Mouse (Mus musculus): ENCODE data around the gene Ano2. TPM values are rescaled to one million over a fixed set of nuclear protein-coding genes. Genes with fewer than 3 reads are reported as not detected.

Gene Ano2
- polyA plus RNA-seq, 1 experiment: not detected

DNA sequence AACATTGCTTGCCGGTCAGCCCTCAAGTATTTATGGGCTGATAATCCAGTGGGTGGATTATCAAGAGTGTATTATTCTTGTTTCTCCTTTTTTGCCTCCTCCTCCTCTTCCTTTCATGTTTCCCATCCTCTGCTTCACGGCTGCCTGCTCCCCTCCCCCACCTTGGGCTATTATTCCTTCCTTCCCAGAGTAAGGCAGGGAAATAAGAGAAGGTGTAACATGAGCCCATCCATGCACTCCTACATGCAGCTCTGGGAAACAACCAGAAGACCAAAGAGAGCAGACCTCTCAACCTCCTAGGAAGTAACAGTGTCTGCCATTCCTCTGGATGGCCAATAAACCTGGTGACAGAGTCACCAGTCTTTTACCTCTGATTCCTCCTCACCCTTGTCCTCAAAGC is 311.6 kb downstream of the Ano2 start:
- Histone ChIP-seq H3K4me3 (ENCODE audit: insufficient read depth, poor library complexity, severe bottlenecking) (no peak overlapping the region), H3K27me3 (ENCODE audit: control insufficient read depth, insufficient read depth, insufficient read length) (no peaks in the 10 kb centered on the region), H3K36me3 (ENCODE audit: control insufficient read depth, insufficient read depth) (no peaks in the 10 kb centered on the region), H3K79me3 (ENCODE audit: low read depth) (no peaks in the 10 kb centered on the region), H3ac (ENCODE audit: control insufficient read depth, insufficient read length, low read depth) (no peak overlapping the region), H3K79me2 (ENCODE audit: control insufficient read depth, insufficient read depth) (no peaks in the 10 kb centered on the region)
- TF ChIP-seq CEBPB (IDR thresholded peaks at IDR 0.05; ENCODE audit: low read depth): no peak
- no peak for TF ChIP-seq FOSL1 (IDR thresholded peaks at IDR 0.05; ENCODE audit: insufficient read depth, low read length, poor library complexity, severe bottlenecking)
- no peak for TF ChIP-seq MYOD1 (IDR thresholded peaks at IDR 0.05; ENCODE audit: control insufficient read depth, insufficient read length, low read depth)
- no peak for TF ChIP-seq MAX (IDR thresholded peaks at IDR 0.05)
- no peak for TF ChIP-seq MYOG (IDR thresholded peaks at IDR 0.05; ENCODE audit: control insufficient read depth, extremely low read depth, insufficient read length)
- no peak for TF ChIP-seq CTCF (IDR thresholded peaks at IDR 0.05; ENCODE audit: control insufficient read depth, insufficient read depth, insufficient read length)
- no peak for TF ChIP-seq USF1 (IDR thresholded peaks at IDR 0.05; ENCODE audit: low read depth)

DNA sequence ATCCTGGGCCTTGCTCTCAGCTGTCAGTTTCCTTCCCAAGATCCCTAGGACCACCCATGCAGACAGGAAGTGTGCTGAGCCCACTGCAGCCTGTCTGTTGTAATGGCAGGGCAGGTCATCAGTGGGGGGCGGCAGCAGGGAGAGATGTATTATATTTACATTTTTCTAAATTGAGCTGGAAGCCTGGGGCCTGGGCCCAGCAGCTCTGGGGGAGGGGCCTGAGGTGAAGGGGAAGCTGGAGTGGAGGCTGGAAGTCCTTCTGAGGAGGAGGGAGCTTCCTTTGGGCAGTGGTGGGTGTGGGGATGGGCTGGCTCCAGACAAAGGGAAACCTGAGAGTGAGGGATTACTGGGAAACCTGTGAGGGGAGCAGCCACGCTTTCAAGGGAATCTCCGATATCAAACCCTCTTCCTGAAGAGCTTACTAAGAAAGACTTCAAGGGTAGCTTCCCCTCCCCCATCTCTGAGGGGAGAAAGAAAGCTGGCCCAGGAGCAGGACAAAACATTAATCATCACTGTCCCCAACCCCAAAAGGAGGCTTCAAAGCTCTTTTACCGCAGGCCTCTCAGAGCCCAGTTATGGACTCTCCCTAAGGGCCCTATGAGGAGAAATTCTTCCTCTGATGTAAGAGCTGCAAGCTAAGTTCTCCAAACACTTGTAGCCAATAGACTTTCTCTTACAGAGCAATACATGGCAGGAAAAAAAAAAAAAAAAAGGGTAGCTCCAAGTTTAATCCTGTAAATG is 313.0 kb downstream of the Ano2 start:
- TF ChIP-seq MYOG (IDR thresholded peaks at IDR 0.05; ENCODE audit: control insufficient read depth, extremely low read depth, insufficient read length): no peak
- no peak for TF ChIP-seq CEBPB (IDR thresholded peaks at IDR 0.05; ENCODE audit: low read depth)
- no peak for TF ChIP-seq MYOD1 (IDR thresholded peaks at IDR 0.05; ENCODE audit: control insufficient read depth, insufficient read length, low read depth)
- TF ChIP-seq USF1 (IDR thresholded peaks at IDR 0.05; ENCODE audit: low read depth): no peak
- TF ChIP-seq MAX (IDR thresholded peaks at IDR 0.05): no peak
- no peak for TF ChIP-seq FOSL1 (IDR thresholded peaks at IDR 0.05; ENCODE audit: insufficient read depth, low read length, poor library complexity, severe bottlenecking)
- no peak for TF ChIP-seq CTCF (IDR thresholded peaks at IDR 0.05; ENCODE audit: control insufficient read depth, insufficient read depth, insufficient read length)
- Histone ChIP-seq H3K79me3 (ENCODE audit: low read depth) (no peaks in the 10 kb centered on the region), H3K36me3 (ENCODE audit: control insufficient read depth, insufficient read depth) (no peaks in the 10 kb centered on the region), H3ac (ENCODE audit: control insufficient read depth, insufficient read length, low read depth) (no peak overlapping the region), H3K79me2 (ENCODE audit: control insufficient read depth, insufficient read depth) (no peaks in the 10 kb centered on the region), H3K4me3 (ENCODE audit: insufficient read depth, poor library complexity, severe bottlenecking) (no peak overlapping the region), H3K27me3 (ENCODE audit: control insufficient read depth, insufficient read depth, insufficient read length) (no peaks in the 10 kb centered on the region)

DNA sequence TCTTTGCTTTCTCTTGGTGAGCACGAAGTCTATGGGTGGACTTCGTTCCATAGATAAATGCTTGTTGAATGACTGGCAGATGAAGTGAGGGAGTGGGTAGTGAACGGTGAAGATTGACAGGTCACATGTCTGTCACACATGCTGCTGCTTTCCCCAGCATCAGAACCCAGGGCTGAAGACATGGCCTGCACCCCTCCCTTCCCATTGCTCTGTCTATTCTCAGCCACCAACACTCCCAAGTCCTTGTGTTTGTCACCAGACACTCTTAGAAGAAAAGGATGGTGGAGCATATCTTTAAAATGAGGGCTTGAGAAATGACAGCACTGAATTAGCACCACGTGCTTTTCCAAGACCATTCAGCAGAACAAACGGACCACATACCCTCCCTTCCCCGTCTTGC is 316.4 kb downstream of the Ano2 start:
- H3K79me2 ChIP-seq (ENCODE audit: control insufficient read depth, insufficient read depth): no peaks in the 10 kb centered on the region
- H3K36me3 ChIP-seq (ENCODE audit: control insufficient read depth, insufficient read depth): no peaks in the 10 kb centered on the region
- no peak overlapping the region for H3K4me3 ChIP-seq (ENCODE audit: insufficient read depth, poor library complexity, severe bottlenecking)
- H3K79me3 ChIP-seq (ENCODE audit: low read depth): no peaks in the 10 kb centered on the region
- no peak for TF ChIP-seq CTCF (IDR thresholded peaks at IDR 0.05; ENCODE audit: control insufficient read depth, insufficient read depth, insufficient read length)
- TF ChIP-seq USF1 (IDR thresholded peaks at IDR 0.05; ENCODE audit: low read depth): no peak
- TF ChIP-seq MAX (IDR thresholded peaks at IDR 0.05): no peak
- TF ChIP-seq CEBPB (IDR thresholded peaks at IDR 0.05; ENCODE audit: low read depth): no peak
- TF ChIP-seq MYOD1 (IDR thresholded peaks at IDR 0.05; ENCODE audit: control insufficient read depth, insufficient read length, low read depth): no peak
- TF ChIP-seq FOSL1 (IDR thresholded peaks at IDR 0.05; ENCODE audit: insufficient read depth, low read length, poor library complexity, severe bottlenecking): no peak
- TF ChIP-seq MYOG (IDR thresholded peaks at IDR 0.05; ENCODE audit: control insufficient read depth, extremely low read depth, insufficient read length): no peak
- no peaks in the 10 kb centered on the region for H3K27me3 ChIP-seq (ENCODE audit: control insufficient read depth, insufficient read depth, insufficient read length)
- no peak overlapping the region for H3ac ChIP-seq (ENCODE audit: control insufficient read depth, insufficient read length, low read depth)

DNA sequence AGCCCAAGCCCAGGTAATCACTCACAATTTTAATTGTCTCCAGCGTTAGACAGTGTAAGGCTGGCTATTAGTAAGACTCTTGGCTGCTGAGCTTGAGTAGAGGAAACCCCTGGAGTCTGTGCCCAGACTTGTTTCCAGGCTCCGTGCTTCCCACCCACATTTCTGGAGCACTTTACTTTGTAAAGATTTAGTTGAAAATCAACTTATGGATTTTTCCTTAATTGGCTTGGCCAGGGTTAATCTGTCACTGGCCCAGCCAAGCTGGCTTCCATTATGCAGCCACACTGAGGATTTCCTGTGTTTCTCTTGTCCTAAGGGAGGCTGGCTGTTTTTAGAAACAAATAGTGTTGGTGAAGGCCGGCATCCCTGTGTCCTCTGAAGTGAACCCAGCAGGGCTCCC is 318.9 kb downstream of the Ano2 start:
- Histone ChIP-seq H3K79me3 (ENCODE audit: low read depth) (no peaks in the 10 kb centered on the region), H3ac (ENCODE audit: control insufficient read depth, insufficient read length, low read depth) (no peak overlapping the region), H3K36me3 (ENCODE audit: control insufficient read depth, insufficient read depth) (no peaks in the 10 kb centered on the region), H3K27me3 (ENCODE audit: control insufficient read depth, insufficient read depth, insufficient read length) (no peaks in the 10 kb centered on the region), H3K79me2 (ENCODE audit: control insufficient read depth, insufficient read depth) (no peaks in the 10 kb centered on the region), H3K4me3 (ENCODE audit: insufficient read depth, poor library complexity, severe bottlenecking) (no peak overlapping the region)
- TF ChIP-seq USF1 (IDR thresholded peaks at IDR 0.05; ENCODE audit: low read depth) (no peak), MYOG (IDR thresholded peaks at IDR 0.05; ENCODE audit: control insufficient read depth, extremely low read depth, insufficient read length) (no peak), MAX (IDR thresholded peaks at IDR 0.05) (no peak), MYOD1 (IDR thresholded peaks at IDR 0.05; ENCODE audit: control insufficient read depth, insufficient read length, low read depth) (no peak), CTCF (IDR thresholded peaks at IDR 0.05; ENCODE audit: control insufficient read depth, insufficient read depth, insufficient read length) (no peak), FOSL1 (IDR thresholded peaks at IDR 0.05; ENCODE audit: insufficient read depth, low read length, poor library complexity, severe bottlenecking) (no peak), CEBPB (IDR thresholded peaks at IDR 0.05; ENCODE audit: low read depth) (no peak)

DNA sequence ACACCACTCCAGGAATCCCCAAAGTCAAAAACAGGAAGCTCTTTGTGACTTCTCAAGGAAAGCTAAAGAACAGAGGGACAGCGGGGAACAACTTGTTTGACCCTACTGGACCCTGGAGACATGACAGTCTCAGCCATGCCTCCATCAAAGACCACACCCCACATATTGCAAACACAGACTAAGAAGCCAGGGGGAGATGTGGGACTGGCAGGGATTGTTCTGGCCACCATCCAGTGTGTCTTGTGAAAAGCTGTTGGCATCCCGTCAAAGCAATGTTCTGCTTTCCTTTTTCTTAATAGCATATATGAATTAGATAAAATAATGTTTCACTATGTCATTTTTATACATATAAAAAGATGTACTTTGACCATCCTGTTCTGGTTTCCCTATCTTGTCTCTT is 326.8 kb downstream of the Ano2 start:
- Histone ChIP-seq H3K27me3 (ENCODE audit: control insufficient read depth, insufficient read depth, insufficient read length) (no peaks in the 10 kb centered on the region), H3K79me2 (ENCODE audit: control insufficient read depth, insufficient read depth) (no peaks in the 10 kb centered on the region), H3K4me3 (ENCODE audit: insufficient read depth, poor library complexity, severe bottlenecking) (no peak overlapping the region), H3K79me3 (ENCODE audit: low read depth) (no peaks in the 10 kb centered on the region), H3K36me3 (ENCODE audit: control insufficient read depth, insufficient read depth) (no peaks in the 10 kb centered on the region), H3ac (ENCODE audit: control insufficient read depth, insufficient read length, low read depth) (no peak overlapping the region)
- TF ChIP-seq CEBPB (IDR thresholded peaks at IDR 0.05; ENCODE audit: low read depth) (no peak), MYOD1 (IDR thresholded peaks at IDR 0.05; ENCODE audit: control insufficient read depth, insufficient read length, low read depth) (no peak), CTCF (IDR thresholded peaks at IDR 0.05; ENCODE audit: control insufficient read depth, insufficient read depth, insufficient read length) (no peak), FOSL1 (IDR thresholded peaks at IDR 0.05; ENCODE audit: insufficient read depth, low read length, poor library complexity, severe bottlenecking) (no peak), USF1 (IDR thresholded peaks at IDR 0.05; ENCODE audit: low read depth) (no peak), MYOG (IDR thresholded peaks at IDR 0.05; ENCODE audit: control insufficient read depth, extremely low read depth, insufficient read length) (no peak), MAX (IDR thresholded peaks at IDR 0.05) (no peak)

Measured in C2C12 (cell line).